Comparison of ENCODE assay signal across 33 mouse cellular contexts in genomic region chr9:48903766-48904165, GRCm38 (mm10). TPM values are rescaled to one million over a fixed set of nuclear protein-coding genes. Genes with fewer than 3 reads are reported as not detected.
DNase-seq lines count a peak whose midpoint lies in the region; ATAC-seq and TF ChIP-seq lines count a peak whose summit lies in the region.
"Had no signal": no experiment of that assay in that cellular context is flagged by ENCODE, and none has a peak within 500 bp of the region (broad histone marks: within the 10 kb centered on the region; RNA-seq: fewer than 3 reads in every experiment).

No protein-coding gene starts in this region.

- H3K4me1 ChIP-seq in kidney, embryonic 16.5 days (ENCODE audit: insufficient read depth, low read length) = no peaks in the 10 kb centered on the region
- H3K4me1 ChIP-seq in heart, adult 2 months (ENCODE audit: control insufficient read depth, insufficient read depth, low read length) = no peaks in the 10 kb centered on the region
- H3K4me1 ChIP-seq: embryonic facial prominence, embryonic 13.5 days; intestine, embryonic 15.5 days; limb, embryonic 10.5 days; limb, embryonic 15.5 days; liver, embryonic 13.5 days; megakaryocyte, embryonic 14.5 days; stomach, embryonic 15.5 days had no signal

- 68% methylated on average over 2 of the region's 2 CpGs for WGBS in kidney, embryonic 16.5 days
- 68% methylated on average over 2 of the region's 2 CpGs for WGBS in heart, adult 2 months

- TF ChIP-seq POLR2A in heart, adult 2 months (IDR thresholded peaks at IDR 0.05; ENCODE audit: insufficient read depth, low read depth, low read length) = no peak

- no peaks in the 10 kb centered on the region for H3K27me3 ChIP-seq in kidney, embryonic 16.5 days (ENCODE audit: insufficient read depth, low read length)
- no peaks in the 10 kb centered on the region for H3K27me3 ChIP-seq in heart, adult 2 months (ENCODE audit: control insufficient read depth, insufficient read depth, low read length)
- H3K27me3 ChIP-seq: embryonic facial prominence, embryonic 13.5 days; intestine, embryonic 15.5 days; liver, embryonic 13.5 days; stomach, embryonic 15.5 days had no signal

- H3K9ac ChIP-seq in kidney, embryonic 16.5 days (replicated peaks; ENCODE audit: low read length) = no peak overlapping the region
- H3K9ac ChIP-seq in heart, adult 2 months (ENCODE audit: low read depth, low read length) = no peak overlapping the region
- H3K9ac ChIP-seq: embryonic facial prominence, embryonic 13.5 days; intestine, embryonic 15.5 days; limb, embryonic 15.5 days; liver, embryonic 13.5 days; midbrain, embryonic 12.5 days; neural tube, embryonic 15.5 days; stomach, embryonic 15.5 days had no signal

- no peak for TF ChIP-seq CTCF in heart, adult 2 months (IDR thresholded peaks at IDR 0.05)

- TF ChIP-seq EP300 in heart, adult 2 months (IDR thresholded peaks at IDR 0.05; ENCODE audit: insufficient read depth, low read depth, low read length) = no peak

- no peak overlapping the region for H3K4me3 ChIP-seq in kidney, embryonic 16.5 days (ENCODE audit: low read length)
- no peak overlapping the region for H3K4me3 ChIP-seq in heart, adult 2 months
- H3K4me3 ChIP-seq: embryonic facial prominence, embryonic 13.5 days; forebrain, embryonic 10.5 days; intestine, embryonic 15.5 days; layer of hippocampus, adult 2 months; left cerebral cortex, adult 2 months; limb, embryonic 10.5 days; limb, embryonic 15.5 days; liver, embryonic 13.5 days; megakaryocyte, embryonic 14.5 days; midbrain, embryonic 12.5 days; neural tube, embryonic 15.5 days; stomach, embryonic 15.5 days had no signal

- no peaks in the 10 kb centered on the region for H3K9me3 ChIP-seq in kidney, embryonic 16.5 days (ENCODE audit: low read length)
- H3K9me3 ChIP-seq: embryonic facial prominence, embryonic 13.5 days; forebrain, embryonic 10.5 days; intestine, embryonic 15.5 days; limb, embryonic 10.5 days; limb, embryonic 15.5 days; liver, embryonic 13.5 days; megakaryocyte, embryonic 14.5 days; midbrain, embryonic 12.5 days; neural tube, embryonic 15.5 days; stomach, embryonic 15.5 days had no signal

- ATAC-seq in kidney, embryonic 16.5 days (ENCODE audit: low FRiP score, low TSS enrichment) = no peak
- ATAC-seq: intestine, embryonic 15.5 days; lung, postnatal 0 days had no signal

- H3K4me2 ChIP-seq in kidney, embryonic 16.5 days (replicated peaks; ENCODE audit: low read depth, low read length) = no peak overlapping the region
- H3K4me2 ChIP-seq: embryonic facial prominence, embryonic 13.5 days; intestine, embryonic 15.5 days; limb, embryonic 15.5 days; liver, embryonic 13.5 days; midbrain, embryonic 12.5 days; neural tube, embryonic 15.5 days; stomach, embryonic 15.5 days had no signal

- no peaks in the 10 kb centered on the region for H3K79me2 ChIP-seq in heart, adult 2 months (replicated peaks; ENCODE audit: control insufficient read depth, insufficient read depth, low read length)

- no peak overlapping the region for H3K27ac ChIP-seq in kidney, embryonic 16.5 days (ENCODE audit: low read length)
- H3K27ac ChIP-seq in heart, adult 2 months = no peak overlapping the region
- H3K27ac ChIP-seq: embryonic facial prominence, embryonic 13.5 days; forebrain, embryonic 10.5 days; intestine, embryonic 15.5 days; layer of hippocampus, adult 2 months; left cerebral cortex, adult 2 months; limb, embryonic 10.5 days; limb, embryonic 15.5 days; liver, embryonic 13.5 days; midbrain, embryonic 12.5 days; neural tube, embryonic 15.5 days; stomach, embryonic 15.5 days had no signal

- no peaks in the 10 kb centered on the region for H3K36me3 ChIP-seq in kidney, embryonic 16.5 days (ENCODE audit: insufficient read depth, low read length)
- H3K36me3 ChIP-seq in heart, adult 2 months (ENCODE audit: control insufficient read depth, insufficient read depth, low read length) = no peaks in the 10 kb centered on the region
- H3K36me3 ChIP-seq: embryonic facial prominence, embryonic 13.5 days; forebrain, embryonic 10.5 days; intestine, embryonic 15.5 days; limb, embryonic 10.5 days; limb, embryonic 15.5 days; liver, embryonic 13.5 days; midbrain, embryonic 12.5 days; neural tube, embryonic 15.5 days; stomach, embryonic 15.5 days had no signal

- intact Hi-C loops in left cerebral cortex, postnatal 4 days (cut with DNase I) = no loop called here
- intact Hi-C loops in heart, adult 2 months (cut with DNase I) = no loop called here

- peak; percentile 79 to 83 for DNase-seq in adrenal gland, adult (ENCODE audit: inconsistent age in 2 of 2, low spot score in 1 of 2)
- no peak for DNase-seq in adrenal gland, postnatal 4 days (ENCODE audit: low spot score in 2 of 2)
- DNase-seq in kidney, adult 11 months = peak; percentile 24
- DNase-seq in left cerebral cortex, postnatal 4 days = peak; percentile 14
- DNase-seq in left cerebral cortex, adult 8-10 months (ENCODE audit: low spot score in 2 of 2) = no peak
- peak; percentile 71 to 72 for DNase-seq in adrenal gland, postnatal 36 days
- DNase-seq in heart, adult 2 months = no peak
- DNase-seq: cerebellum, adult 18-20 months; gastrocnemius, postnatal 10 days; heart, postnatal 14 days; liver, embryonic 13.5 days; lung, adult 18-20 months; lung, postnatal 4 days; retina, postnatal 1 day; right cerebral cortex, postnatal 14 days; thymus, postnatal 14 days had no signal

RNA-seq across cellular contexts. Expression of gene Htr3a, which starts 7.1 kb away (rescaled TPM):
- 1 to 10 TPM; 3.6 to 5.1 TPM for total RNA-seq in adrenal gland, postnatal 4 days (2021)
- 0.78 and 0.86 TPM in 2 replicates for polyA plus RNA-seq in kidney, embryonic 16.5 days (2015; fragmentation: Nextera tagmentation; extraction: Ambion mirVana)
- total RNA-seq in left cerebral cortex, postnatal 4 days (2021) = 1 to 10 TPM; 3.2 to 5.0 TPM
- total RNA-seq in left cerebral cortex, adult 8-10 months (2022) = 1 to 10 TPM; 5.8 to 8.6 (median 6.9) TPM
- 1 to 10 TPM; 4.6 to 5.5 TPM for total RNA-seq in adrenal gland, postnatal 36 days (2021)
- under 1 TPM in 1 of 2 experiments, not detected in 1; 0.25 TPM for total RNA-seq in heart, adult 2 months (2021)
- 1.6 and 1.8 TPM in 2 replicates for polyA plus RNA-seq in heart, adult 2 months (2012; rRNA removed)
- total RNA-seq: CH12.LX; common myeloid progenitor, adult 5-6 weeks; gastrocnemius, postnatal 10 days; heart, postnatal 14 days had no signal
- polyA plus RNA-seq: C2C12; gonadal fat pad, adult 2 months had no signal

Comparison
In these comparisons a context has a peak if more than half of its experiments do, and no peak if none do; other contexts are left out.
1. DNase-seq: peak in adrenal gland, adult (2 of 2), kidney, adult 11 months (single experiment), left cerebral cortex, postnatal 4 days (single experiment) and adrenal gland, postnatal 36 days (2 of 2); none in adrenal gland, postnatal 4 days (0 of 2), left cerebral cortex, adult 8-10 months (0 of 2) and heart, adult 2 months (0 of 2).